Mouse (Mus musculus): Measurements from ENCODE around the gene Pigk. TPM values are rescaled to one million over a fixed set of nuclear protein-coding genes. Genes with fewer than 3 reads are reported as not detected.

Pigk gene
- 40.2 and 51.4 TPM in 2 replicates for polyA plus RNA-seq (2016; fragmentation: Nextera tagmentation; extraction: Ambion mirVana)

DNA sequence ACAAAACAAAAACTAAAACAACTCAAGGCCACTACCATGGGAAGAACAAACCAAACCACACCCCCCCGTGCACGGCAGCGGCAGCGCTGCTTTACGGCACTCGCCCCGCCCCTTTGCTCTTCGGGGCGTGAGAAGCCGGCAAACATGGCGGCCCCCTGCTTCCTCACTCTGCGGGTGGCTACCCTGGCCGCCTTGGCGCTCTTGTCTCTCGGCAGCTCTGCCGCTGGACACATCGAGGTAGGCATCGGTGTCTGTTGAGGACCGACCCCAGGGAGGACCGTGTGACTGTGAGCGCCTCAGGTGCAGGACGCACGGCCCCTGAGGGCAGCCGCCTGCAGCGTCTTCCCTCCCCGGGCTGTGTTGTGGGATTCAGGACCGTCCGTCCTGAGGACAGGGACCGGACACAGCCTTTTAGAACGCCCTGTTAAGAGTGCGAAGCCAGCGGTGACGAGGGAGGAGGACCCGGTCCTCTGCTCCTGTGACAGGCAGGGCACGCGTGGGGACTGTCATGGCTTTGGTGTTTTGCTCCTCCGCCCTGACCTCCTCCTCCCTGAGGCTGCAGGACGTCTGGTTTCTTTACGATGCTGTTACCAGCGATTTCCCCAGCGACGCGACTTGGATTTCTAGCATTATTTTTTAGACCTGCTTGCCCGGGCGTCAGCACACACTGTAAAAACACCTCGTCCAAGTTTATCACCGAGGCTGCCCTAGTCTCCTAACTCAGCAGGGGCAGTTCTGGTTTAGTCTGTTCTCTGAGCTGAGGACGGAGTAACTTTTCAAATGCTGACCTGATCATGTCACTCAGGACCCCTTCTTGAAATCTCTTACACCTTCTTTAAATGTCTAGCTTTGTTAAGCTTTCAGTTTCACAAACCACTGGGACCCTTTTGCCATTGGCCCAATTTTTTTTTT, at the start of gene Pigk:
Gene Pigk (plus strand): TSS at position 110 of the 912 bp plus-strand sequence.
- Histone ChIP-seq H3K9ac (peak within 1 kb of the TSS; percentile 81), H3K9me3 (no peaks in the 10 kb centered on the region), H3K27me3 (no peaks in the 10 kb centered on the region), H3K4me2 (replicated peaks) (peak within 1 kb of the TSS; percentile 86), H3K4me1 (0 out of 2 replicates have a peak, but pooled peaks cover 5% of the 10 kb centered on the region), H3K27ac (no peak within 1 kb of the TSS), H3K36me3 (no peaks in the 10 kb centered on the region), H3K4me3 (peak within 1 kb of the TSS; percentile 95)
- peak; percentile 81 for ATAC-seq (ENCODE audit: insufficient number of reproducible peaks, insufficient read depth, low FRiP score, low TSS enrichment)
- WGBS = 1% methylated on average over 48 of the region's 48 CpGs

DNA sequence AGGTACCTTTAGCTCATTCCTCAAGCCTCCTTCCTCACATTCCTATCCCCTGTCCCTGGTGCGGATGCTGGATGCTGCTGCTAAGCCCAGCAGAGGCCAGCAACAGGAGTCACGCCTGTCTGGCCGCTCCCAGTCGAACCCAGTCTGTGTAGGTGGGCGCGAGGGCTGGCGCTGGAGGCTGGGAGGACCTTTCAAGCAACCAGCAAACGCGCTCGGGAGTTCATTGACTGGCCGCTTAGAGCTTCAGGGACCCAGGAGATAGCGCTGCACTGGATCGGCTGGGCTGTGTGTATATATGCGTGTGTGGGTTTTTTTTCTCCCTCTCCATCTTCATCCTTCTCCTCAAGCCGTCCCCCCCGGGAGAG, 46.9 kb upstream of the Pigk start:
- ATAC-seq (ENCODE audit: insufficient number of reproducible peaks, insufficient read depth, low FRiP score, low TSS enrichment) = 0 out of 2 replicates have a peak, but pooled peaks have one; percentile 53
- H3K27ac ChIP-seq = no peak overlapping the region
- peak overlapping the region; percentile 33; the same call in 1 of the 2 replicates for H3K9ac ChIP-seq
- H3K27me3 ChIP-seq = peaks cover 29% of the 10 kb centered on the region
- peak overlapping the region; percentile 55 for H3K4me3 ChIP-seq
- 0 out of 2 replicates have a peak, but pooled peaks cover 6% of the 10 kb centered on the region for H3K4me1 ChIP-seq
- H3K4me2 ChIP-seq (replicated peaks) = peak overlapping the region; percentile 99
- under 1% methylated on average over 16 of the region's 16 CpGs for WGBS
- no peaks in the 10 kb centered on the region for H3K36me3 ChIP-seq
- H3K9me3 ChIP-seq = no peaks in the 10 kb centered on the region

DNA sequence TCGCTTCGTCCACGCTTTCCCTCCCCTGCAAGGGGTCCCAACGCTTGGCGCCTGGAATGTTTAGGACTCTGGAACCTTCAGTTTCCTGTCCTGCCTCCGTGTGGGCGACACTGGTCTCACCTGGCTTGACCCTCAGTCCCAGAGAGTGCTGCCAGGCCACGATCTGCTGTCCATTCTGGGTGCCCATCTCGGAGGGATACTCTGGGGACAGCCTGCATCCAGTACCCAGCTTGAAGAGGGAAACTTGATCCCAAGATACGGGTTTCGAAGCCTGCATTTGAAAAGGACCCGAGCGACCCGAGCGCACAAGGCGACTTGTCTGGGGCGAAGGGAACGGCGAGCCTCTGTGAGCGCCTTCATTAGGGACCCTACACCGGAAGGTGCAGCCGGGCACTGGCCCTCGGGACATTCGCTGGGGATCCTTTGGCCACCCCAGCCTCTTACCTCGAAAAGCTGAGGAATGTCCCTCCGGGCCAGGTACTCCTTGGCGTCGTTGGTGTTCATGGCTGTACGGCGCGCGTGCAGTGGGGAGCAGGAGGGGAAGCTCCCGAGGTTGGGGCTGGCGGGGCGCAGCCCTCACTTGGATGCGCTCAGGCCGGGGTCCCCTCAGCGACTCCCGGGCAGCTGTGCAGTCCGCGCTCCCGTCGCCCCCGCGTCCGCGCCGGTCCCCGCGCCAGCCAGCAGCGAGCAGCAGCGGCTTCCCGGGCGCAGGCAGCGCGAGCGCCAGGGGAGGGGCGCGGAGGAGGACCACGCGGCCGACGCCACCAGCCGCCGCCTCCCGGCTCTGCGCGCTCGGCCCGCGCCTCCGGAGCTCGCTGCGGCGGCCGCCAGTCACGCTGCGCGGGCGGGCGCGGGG, 46.3 kb upstream of the Pigk start:
- Histone ChIP-seq H3K4me2 (replicated peaks) (peak overlapping the region; percentile 99), H3K9ac (peak overlapping the region; percentile 63), H3K9me3 (no peaks in the 10 kb centered on the region), H3K4me1 (0 out of 2 replicates have a peak, but pooled peaks cover 6% of the 10 kb centered on the region), H3K4me3 (peak overlapping the region; percentile 55), H3K27ac (no peak overlapping the region), H3K36me3 (no peaks in the 10 kb centered on the region), H3K27me3 (peaks cover 29% of the 10 kb centered on the region)
- ATAC-seq (ENCODE audit: insufficient number of reproducible peaks, insufficient read depth, low FRiP score, low TSS enrichment) = peak; percentile 84
- WGBS = under 1% methylated on average over 76 of the region's 82 CpGs

DNA sequence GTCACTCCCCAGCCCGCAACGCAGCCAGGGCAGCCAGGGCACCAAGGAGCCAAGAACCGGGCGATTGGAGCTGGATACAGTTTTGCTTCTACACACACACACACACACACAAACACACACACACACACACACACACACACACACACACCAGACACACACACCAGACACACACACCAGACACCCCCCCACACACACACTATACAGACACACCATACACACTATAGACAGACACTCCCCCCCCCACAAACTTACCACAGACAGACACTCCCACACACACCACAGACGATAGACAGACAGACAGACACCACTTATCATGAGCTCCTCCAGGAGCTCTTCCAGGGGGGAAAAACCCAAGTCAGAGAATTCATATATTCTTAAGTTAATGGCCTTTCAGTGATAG, 45.7 kb upstream of the Pigk start, which contains the start of gene Ak5:
Gene Ak5 (minus strand): TSS at position 122 of the 400 bp plus-strand sequence.
- 17% methylated on average over 2 of the region's 5 CpGs for WGBS
- H3K9me3 ChIP-seq = no peaks in the 10 kb centered on the region
- H3K36me3 ChIP-seq = no peaks in the 10 kb centered on the region
- H3K9ac ChIP-seq = peak within 1 kb of the TSS; percentile 63
- peak within 1 kb of the TSS; percentile 99 for H3K4me2 ChIP-seq (replicated peaks)
- 0 out of 2 replicates have a peak, but pooled peaks cover 6% of the 10 kb centered on the region for H3K4me1 ChIP-seq
- H3K27me3 ChIP-seq = peaks cover 29% of the 10 kb centered on the region
- no peak within 1 kb of the TSS for H3K27ac ChIP-seq
- peak within 1 kb of the TSS; percentile 55 for H3K4me3 ChIP-seq
- ATAC-seq (ENCODE audit: insufficient number of reproducible peaks, insufficient read depth, low FRiP score, low TSS enrichment) = no peak

DNA sequence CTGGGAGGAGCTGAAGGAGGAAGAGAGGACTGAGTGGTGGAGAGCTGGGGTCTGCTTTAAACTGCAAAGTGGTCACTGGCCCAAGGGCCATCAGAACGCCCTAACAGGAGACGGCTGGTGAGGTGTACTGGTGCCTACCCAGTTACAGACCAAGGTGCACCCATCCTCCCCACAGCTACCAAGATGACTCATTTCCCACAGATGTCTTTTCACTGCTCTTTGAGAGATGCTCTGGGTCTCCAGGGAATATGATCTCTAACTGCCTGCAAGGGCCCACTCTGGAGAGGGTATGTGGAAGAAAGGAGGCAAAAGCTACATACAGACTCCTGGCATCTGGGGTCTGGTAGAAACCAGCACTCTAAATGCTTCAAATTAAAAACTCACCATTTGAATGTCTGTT, 45.1 kb upstream of the Pigk start:
- 45% methylated on average over 2 of the region's 2 CpGs for WGBS
- Histone ChIP-seq H3K27ac (no peak overlapping the region), H3K36me3 (no peaks in the 10 kb centered on the region), H3K4me3 (no peak overlapping the region), H3K4me2 (replicated peaks) (no peak overlapping the region), H3K9ac (no peak overlapping the region), H3K9me3 (no peaks in the 10 kb centered on the region), H3K27me3 (peaks cover 29% of the 10 kb centered on the region), H3K4me1 (0 out of 2 replicates have a peak, but pooled peaks cover 6% of the 10 kb centered on the region)
- no peak for ATAC-seq (ENCODE audit: insufficient number of reproducible peaks, insufficient read depth, low FRiP score, low TSS enrichment)

DNA sequence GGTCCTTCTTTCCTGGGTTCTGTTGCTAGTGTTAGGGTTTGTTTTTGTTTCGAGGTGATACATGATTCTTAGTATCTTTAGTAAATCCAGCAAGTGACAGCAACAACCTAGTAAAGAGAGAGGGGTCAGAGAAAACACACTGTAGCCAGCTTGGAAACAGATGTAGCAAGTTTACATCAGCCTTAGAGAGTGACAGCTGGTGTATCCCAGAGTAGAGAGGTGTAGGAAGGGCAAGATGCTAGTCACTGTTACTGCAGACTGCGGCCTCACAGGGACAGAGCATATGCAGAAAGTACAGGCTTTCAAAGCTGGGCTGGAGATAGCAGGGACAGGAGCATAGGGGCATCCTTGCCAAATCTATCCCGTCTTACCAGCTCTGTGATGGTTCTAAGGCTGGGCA, 44.1 kb upstream of the Pigk start:
- Histone ChIP-seq H3K4me3 (no peak overlapping the region), H3K36me3 (no peaks in the 10 kb centered on the region), H3K27me3 (peaks cover 24% of the 10 kb centered on the region), H3K4me2 (replicated peaks) (no peak overlapping the region), H3K27ac (no peak overlapping the region), H3K9me3 (no peaks in the 10 kb centered on the region), H3K9ac (no peak overlapping the region), H3K4me1 (0 out of 2 replicates have a peak, but pooled peaks cover 6% of the 10 kb centered on the region)
- no peak for ATAC-seq (ENCODE audit: insufficient number of reproducible peaks, insufficient read depth, low FRiP score, low TSS enrichment)
- 82% methylated on average over 3 of the region's 3 CpGs for WGBS

DNA sequence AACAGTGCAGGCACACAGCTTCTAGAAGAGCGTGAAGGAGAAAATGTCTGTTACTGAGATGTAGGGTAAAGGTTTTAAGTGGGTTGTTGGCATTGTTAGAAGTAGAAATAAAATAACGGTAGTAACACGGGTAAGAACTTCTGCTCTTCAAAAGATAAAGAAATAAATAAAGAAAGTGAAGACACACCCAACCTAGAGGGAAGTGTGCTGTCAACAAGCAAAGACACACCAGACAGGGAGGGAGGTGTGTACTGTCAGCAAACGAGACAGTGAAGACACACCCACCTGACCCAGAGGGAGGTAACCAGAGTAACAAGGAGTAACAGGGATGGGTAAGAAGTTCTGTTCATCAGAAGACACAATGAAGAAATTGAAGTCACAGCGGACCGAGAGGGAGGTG, 39.2 kb upstream of the Pigk start:
- no peak for ATAC-seq (ENCODE audit: insufficient number of reproducible peaks, insufficient read depth, low FRiP score, low TSS enrichment)
- no peak overlapping the region for H3K27ac ChIP-seq
- no peak overlapping the region for H3K4me3 ChIP-seq
- no peak overlapping the region for H3K9ac ChIP-seq
- no peaks in the 10 kb centered on the region for H3K36me3 ChIP-seq
- H3K27me3 ChIP-seq = no peaks in the 10 kb centered on the region
- 82% methylated on average over 6 of the region's 6 CpGs for WGBS
- no peak overlapping the region for H3K4me2 ChIP-seq (replicated peaks)
- H3K9me3 ChIP-seq = no peaks in the 10 kb centered on the region
- no peaks in the 10 kb centered on the region for H3K4me1 ChIP-seq

DNA sequence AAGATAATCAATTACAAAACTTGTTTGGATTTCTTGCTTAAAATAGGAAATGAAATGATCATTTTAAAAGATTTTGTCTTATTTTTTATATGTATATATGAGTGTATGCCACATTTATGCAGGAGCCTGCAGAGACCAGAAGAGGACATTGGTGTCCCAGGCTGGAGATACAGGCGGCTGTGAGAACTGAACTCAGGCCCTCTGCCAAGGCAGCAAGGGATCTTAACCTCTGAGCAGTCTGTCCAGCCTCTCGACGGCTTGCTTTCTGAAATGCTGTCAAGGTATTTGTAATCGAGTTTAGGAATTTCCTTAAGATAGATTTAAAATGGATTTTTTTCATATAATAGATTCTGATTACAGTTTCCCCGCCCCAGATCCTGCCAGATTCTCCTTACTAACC, 25.4 kb upstream of the Pigk start:
- no peaks in the 10 kb centered on the region for H3K4me1 ChIP-seq
- no peak overlapping the region for H3K4me3 ChIP-seq
- no peak for ATAC-seq (ENCODE audit: insufficient number of reproducible peaks, insufficient read depth, low FRiP score, low TSS enrichment)
- no peak overlapping the region for H3K9ac ChIP-seq
- H3K27me3 ChIP-seq = no peaks in the 10 kb centered on the region
- WGBS = 85% methylated on average over 5 of the region's 5 CpGs
- H3K36me3 ChIP-seq = no peaks in the 10 kb centered on the region
- no peaks in the 10 kb centered on the region for H3K9me3 ChIP-seq
- H3K27ac ChIP-seq = no peak overlapping the region
- no peak overlapping the region for H3K4me2 ChIP-seq (replicated peaks)

DNA sequence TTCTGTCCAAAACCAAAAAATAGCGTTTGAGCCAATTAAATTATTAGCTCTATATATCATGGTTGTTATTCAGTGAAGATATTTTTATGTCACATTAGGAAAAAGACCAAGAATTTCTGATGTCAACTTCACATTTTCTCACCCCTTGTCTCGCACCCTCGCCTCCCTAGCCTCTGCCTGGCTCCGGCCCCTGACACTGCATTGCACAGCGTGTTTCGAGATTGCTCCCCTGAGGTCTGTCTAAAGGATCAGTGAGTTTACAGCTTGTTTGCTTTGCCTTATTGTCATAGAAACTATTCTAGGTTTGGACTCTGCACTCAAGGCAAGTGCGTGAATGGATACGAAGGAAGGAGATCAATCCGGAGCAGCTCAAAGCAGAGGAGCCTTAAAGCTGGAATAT, 24.8 kb upstream of the Pigk start:
- Histone ChIP-seq H3K9ac (no peak overlapping the region), H3K27me3 (no peaks in the 10 kb centered on the region), H3K4me3 (no peak overlapping the region), H3K9me3 (no peaks in the 10 kb centered on the region), H3K27ac (no peak overlapping the region), H3K36me3 (no peaks in the 10 kb centered on the region), H3K4me2 (replicated peaks) (no peak overlapping the region), H3K4me1 (no peaks in the 10 kb centered on the region)
- ATAC-seq (ENCODE audit: insufficient number of reproducible peaks, insufficient read depth, low FRiP score, low TSS enrichment) = no peak
- 85% methylated on average over 9 of the region's 9 CpGs for WGBS

DNA sequence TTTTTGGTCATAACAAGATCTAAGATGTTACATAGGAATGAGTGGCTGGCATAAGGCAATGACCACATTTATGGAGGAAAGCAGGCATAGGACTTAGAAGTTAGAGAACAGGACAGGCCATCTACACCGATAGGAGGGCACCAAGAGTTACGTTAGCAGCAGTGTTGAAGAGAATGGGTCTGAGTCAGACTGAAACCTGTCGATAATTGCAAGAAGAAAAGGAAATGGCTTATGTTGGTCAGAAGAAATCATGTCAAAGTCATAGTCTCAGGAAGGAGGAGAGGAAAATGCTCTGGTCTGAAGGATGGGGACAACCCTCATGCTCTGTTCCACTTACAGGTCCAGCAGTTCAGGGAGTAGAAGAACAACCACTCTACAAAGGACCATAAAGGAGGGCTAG, 18.9 kb upstream of the Pigk start:
- no peaks in the 10 kb centered on the region for H3K9me3 ChIP-seq
- H3K36me3 ChIP-seq = no peaks in the 10 kb centered on the region
- H3K4me3 ChIP-seq = no peak overlapping the region
- ATAC-seq (ENCODE audit: insufficient number of reproducible peaks, insufficient read depth, low FRiP score, low TSS enrichment) = no peak
- H3K27ac ChIP-seq = no peak overlapping the region
- WGBS = 93% methylated on average over 3 of the region's 3 CpGs
- no peak overlapping the region for H3K4me2 ChIP-seq (replicated peaks)
- H3K4me1 ChIP-seq = no peaks in the 10 kb centered on the region
- no peaks in the 10 kb centered on the region for H3K27me3 ChIP-seq
- no peak overlapping the region for H3K9ac ChIP-seq

DNA sequence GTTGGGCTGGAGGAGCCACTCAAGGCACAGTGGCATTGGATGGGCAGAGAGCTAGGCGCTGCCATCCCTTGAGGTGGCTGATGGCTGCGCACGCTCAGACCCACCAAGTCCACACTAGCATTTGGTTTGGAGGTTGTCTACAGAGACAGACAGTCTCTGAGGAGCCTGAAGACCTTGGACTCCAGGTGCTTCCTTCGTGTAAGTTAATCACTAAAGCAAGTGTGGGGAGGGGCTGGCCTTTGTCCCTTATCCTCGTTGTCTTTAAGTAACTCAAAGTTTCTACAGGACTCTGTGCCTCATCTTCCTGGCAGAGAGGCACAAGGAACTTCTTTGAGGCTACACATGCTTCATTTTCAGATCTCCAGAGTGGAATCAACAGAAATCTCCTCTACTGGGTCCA, 15.9 kb upstream of the Pigk start:
- no peak for ATAC-seq (ENCODE audit: insufficient number of reproducible peaks, insufficient read depth, low FRiP score, low TSS enrichment)

More for the DNA sequence above, 15.9 kb upstream of the Pigk start:
- no peak overlapping the region for H3K9ac ChIP-seq
- no peaks in the 10 kb centered on the region for H3K36me3 ChIP-seq
- H3K27me3 ChIP-seq = no peaks in the 10 kb centered on the region
- no peak overlapping the region for H3K27ac ChIP-seq
- no peak overlapping the region for H3K4me3 ChIP-seq
- no peaks in the 10 kb centered on the region for H3K4me1 ChIP-seq
- no peak overlapping the region for H3K4me2 ChIP-seq (replicated peaks)
- 80% methylated on average over 5 of the region's 5 CpGs for WGBS
- H3K9me3 ChIP-seq = no peaks in the 10 kb centered on the region

Measured in embryonic facial prominence, embryonic 12.5 days (tissue).